Mouse (Mus musculus): ENCODE results near the gene Dph1.

DNA sequence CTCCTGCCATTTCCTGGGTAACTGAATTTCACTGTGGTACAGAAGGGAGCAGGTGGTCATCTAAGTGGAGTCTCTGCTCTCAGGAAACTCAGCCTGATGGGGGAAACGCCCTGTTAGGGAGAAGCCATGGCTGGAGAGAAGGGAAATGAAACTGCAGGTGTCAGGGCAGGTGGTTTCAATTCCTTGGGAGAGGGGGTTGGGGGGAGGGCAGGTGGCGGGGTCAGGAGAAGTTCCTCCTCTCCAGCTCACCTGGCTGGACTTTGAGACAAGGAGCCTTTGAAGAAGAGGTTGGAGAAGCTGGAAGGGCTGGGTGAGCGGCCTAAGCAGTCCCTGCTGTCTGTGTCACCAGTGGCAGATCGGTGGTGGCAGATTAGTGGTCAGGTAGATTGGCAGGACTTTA is 15.3 kb upstream of the Dph1 start:
- TF ChIP-seq CTCF (IDR thresholded peaks at IDR 0.05; ENCODE audit: low read depth, low read length) (no peak), POLR2AphosphoS5 (IDR thresholded peaks at IDR 0.05; ENCODE audit: insufficient replicate concordance, low read depth, low read length) (no peak)
